Comparison of ENCODE assay signal across 11 mouse cellular contexts in the genomic region with DNA sequence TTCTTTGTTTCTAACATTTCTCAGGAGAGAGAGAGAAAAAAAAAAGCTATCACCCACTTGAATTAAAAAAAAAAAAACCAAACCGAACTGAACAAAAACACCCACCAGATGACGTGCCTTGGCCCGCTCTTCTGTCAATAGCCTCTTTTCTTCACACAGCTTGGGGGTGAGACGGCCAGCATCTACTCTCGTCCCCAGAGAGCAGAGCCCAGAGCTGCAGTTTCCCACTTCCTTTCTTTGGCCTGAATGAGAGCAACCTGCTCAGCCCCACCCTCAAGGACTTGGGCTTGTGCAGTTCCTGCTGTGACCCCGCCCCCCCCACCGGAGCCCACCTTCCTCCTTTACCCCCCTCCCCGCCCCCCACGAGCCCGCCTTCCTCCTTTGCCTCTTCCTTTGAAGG. TPM values are rescaled to one million over a fixed set of nuclear protein-coding genes. Genes with fewer than 3 reads are reported as not detected.
DNase-seq lines count a peak whose midpoint lies in the region; ATAC-seq lines count a peak whose summit lies in the region.
"Had no signal": no experiment of that assay in that cellular context is flagged by ENCODE, and none has a peak within 500 bp of the region (broad histone marks: within the 10 kb centered on the region; RNA-seq: fewer than 3 reads in every experiment).

No protein-coding gene starts in this region.

- no peak overlapping the region for H3K9ac ChIP-seq in midbrain, embryonic 14.5 days (replicated peaks; ENCODE audit: low read length)
- no peak overlapping the region for H3K9ac ChIP-seq in midbrain, embryonic 13.5 days (replicated peaks)
- no peak overlapping the region for H3K9ac ChIP-seq in embryonic facial prominence, embryonic 13.5 days
- H3K9ac ChIP-seq: limb, embryonic 12.5 days; midbrain, embryonic 12.5 days had no signal

- H3K36me3 ChIP-seq in midbrain, embryonic 14.5 days (ENCODE audit: control insufficient read depth, insufficient read depth, low read length), result no peaks in the 10 kb centered on the region
- H3K36me3 ChIP-seq in midbrain, embryonic 13.5 days, result no peaks in the 10 kb centered on the region
- H3K36me3 ChIP-seq in embryonic facial prominence, embryonic 13.5 days, result no peaks in the 10 kb centered on the region
- H3K36me3 ChIP-seq: limb, embryonic 12.5 days; midbrain, embryonic 12.5 days had no signal

- DNase-seq in frontal cortex, adult 2 months (ENCODE audit: extremely low spot score in 1 of 2, low spot score in 1 of 2), result no peak
- peak; percentile 20 for DNase-seq in midbrain, embryonic 14.5 days
- peak; percentile 20 to 45 for DNase-seq in thymus, postnatal 10 days (ENCODE audit: low spot score in 2 of 2)
- no peak for DNase-seq in yolk sac, embryonic 10.5 days (ENCODE audit: low spot score)
- no peak for DNase-seq in cerebellum, adult 11-12 months
- DNase-seq: right cerebral cortex, adult 18-20 months had no signal

- no peaks in the 10 kb centered on the region for H3K9me3 ChIP-seq in midbrain, embryonic 14.5 days (ENCODE audit: control insufficient read depth, low read length)
- no peaks in the 10 kb centered on the region for H3K9me3 ChIP-seq in midbrain, embryonic 13.5 days
- H3K9me3 ChIP-seq in embryonic facial prominence, embryonic 13.5 days, result no peaks in the 10 kb centered on the region
- H3K9me3 ChIP-seq: limb, embryonic 12.5 days; midbrain, embryonic 12.5 days had no signal

- no peak overlapping the region for H3K4me3 ChIP-seq in midbrain, embryonic 14.5 days (replicated peaks; ENCODE audit: low read depth, low read length)
- no peak overlapping the region for H3K4me3 ChIP-seq in midbrain, embryonic 13.5 days (replicated peaks)
- H3K4me3 ChIP-seq in embryonic facial prominence, embryonic 13.5 days, result no peak overlapping the region
- H3K4me3 ChIP-seq: limb, embryonic 12.5 days; midbrain, embryonic 12.5 days had no signal

- no peak overlapping the region for H3K27ac ChIP-seq in midbrain, embryonic 14.5 days (replicated peaks; ENCODE audit: low read depth, low read length)
- H3K27ac ChIP-seq in midbrain, embryonic 13.5 days, result no peak overlapping the region
- peak overlapping the region; percentile 66; the same call in 1 of the 2 replicates for H3K27ac ChIP-seq in embryonic facial prominence, embryonic 13.5 days
- H3K27ac ChIP-seq: limb, embryonic 12.5 days; midbrain, embryonic 12.5 days had no signal

- H3K4me1 ChIP-seq in midbrain, embryonic 14.5 days (ENCODE audit: control insufficient read depth, insufficient read depth, low read length), result no peaks in the 10 kb centered on the region
- H3K4me1 ChIP-seq in midbrain, embryonic 13.5 days (replicated peaks), result peaks cover 8% of the 10 kb centered on the region; the same call in 1 of the 2 replicates
- H3K4me1 ChIP-seq in embryonic facial prominence, embryonic 13.5 days, result peaks cover 24% of the 10 kb centered on the region

- no peaks in the 10 kb centered on the region for H3K27me3 ChIP-seq in midbrain, embryonic 14.5 days (ENCODE audit: control insufficient read depth, insufficient read depth, low read length)
- no peaks in the 10 kb centered on the region for H3K27me3 ChIP-seq in midbrain, embryonic 13.5 days
- H3K27me3 ChIP-seq in embryonic facial prominence, embryonic 13.5 days, result no peaks in the 10 kb centered on the region
- H3K27me3 ChIP-seq: limb, embryonic 12.5 days; midbrain, embryonic 12.5 days had no signal

- peak; percentile 83 for ATAC-seq in frontal cortex, adult (ENCODE audit: low TSS enrichment)
- ATAC-seq in midbrain, embryonic 14.5 days (ENCODE audit: low FRiP score, low TSS enrichment), result no peak
- no peak for ATAC-seq in midbrain, embryonic 13.5 days
- no peak for ATAC-seq in embryonic facial prominence, embryonic 13.5 days (ENCODE audit: insufficient number of reproducible peaks, insufficient read depth, low FRiP score, low TSS enrichment, low read depth)

- peak overlapping the region; percentile 8; the same call in 1 of the 2 replicates for H3K4me2 ChIP-seq in midbrain, embryonic 14.5 days (ENCODE audit: low read length)
- no peak overlapping the region for H3K4me2 ChIP-seq in midbrain, embryonic 13.5 days (replicated peaks)
- peak overlapping the region; percentile 31 for H3K4me2 ChIP-seq in embryonic facial prominence, embryonic 13.5 days
- H3K4me2 ChIP-seq: limb, embryonic 12.5 days; midbrain, embryonic 12.5 days had no signal

- 49% methylated on average over 10 of the region's 10 CpGs for WGBS in midbrain, embryonic 14.5 days
- WGBS in midbrain, embryonic 13.5 days, result 35% methylated on average over 10 of the region's 10 CpGs
- 46% methylated on average over 10 of the region's 10 CpGs for WGBS in embryonic facial prominence, embryonic 13.5 days

RNA-seq across cellular contexts. Expression of gene D630039A03Rik, which starts 48.6 kb away (rescaled TPM):
- 0.32 and 0.38 TPM in 2 replicates for polyA plus RNA-seq in frontal cortex, adult 2 months (2012; rRNA removed)
- polyA plus RNA-seq in midbrain, embryonic 14.5 days (2014; fragmentation: Nextera tagmentation; extraction: Ambion mirVana), result 0.09 TPM in 1 of 2 replicates, not detected in the other
- not detected in 2 replicates for polyA plus RNA-seq in midbrain, embryonic 13.5 days (2015; fragmentation: Nextera tagmentation; extraction: Ambion mirVana)
- 0.18 TPM in 1 of 2 replicates, not detected in the other for polyA plus RNA-seq in embryonic facial prominence, embryonic 13.5 days (2015; fragmentation: Nextera tagmentation; extraction: Ambion mirVana)

Comparison
In these comparisons a context has a peak if more than half of its experiments do, and no peak if none do; other contexts are left out.
1. DNase-seq: peak in midbrain, embryonic 14.5 days (single experiment) and thymus, postnatal 10 days (2 of 2); none in frontal cortex, adult 2 months (0 of 2), yolk sac, embryonic 10.5 days (single experiment) and cerebellum, adult 11-12 months (single experiment).